Mouse (Mus musculus) liver, embryonic 12.5 days (tissue): Measurements from ENCODE around the gene Anapc13. TPM values are rescaled to one million over a fixed set of nuclear protein-coding genes. Genes with fewer than 3 reads are reported as not detected.

ENCODE experiments used
- ATAC-seq: fragments of 200-750 bp; cut with Nextera tagmentation; 2 replicates; pipeline ENCODE4 v1.8.0; 2017; ENCODE audit warnings: moderate number of reproducible peaks, mild to moderate bottlenecking, moderate library complexity
- H3K27ac ChIP-seq: fragments of 300-500 bp; sonication (generic); 2 replicates; pipeline ENCODE4 v1.5.1; 2016; ENCODE audit warnings: mild to moderate bottlenecking
- H3K27me3 ChIP-seq: fragments of 300-500 bp; sonication (generic); replicated peaks from 2 replicates; pipeline ENCODE4 v1.6.1; 2016; ENCODE audit warnings: mild to moderate bottlenecking, moderate library complexity
- H3K36me3 ChIP-seq: fragments of 300-500 bp; sonication (generic); 2 replicates; pipeline ENCODE4 v1.6.1; 2016; ENCODE audit warnings: mild to moderate bottlenecking, moderate library complexity
- H3K4me1 ChIP-seq: fragments of 300-500 bp; sonication (generic); 2 replicates; pipeline ENCODE4 v1.6.1; 2016
- H3K4me2 ChIP-seq: fragments of 300-500 bp; sonication (generic); 2 replicates; pipeline ENCODE4 v1.6.1; 2016; ENCODE audit warnings: mild to moderate bottlenecking, moderate library complexity
- H3K4me3 ChIP-seq: fragments of 300-500 bp; sonication (generic); 2 replicates; pipeline ENCODE4 v1.5.1; 2016; ENCODE audit warnings: mild to moderate bottlenecking, moderate library complexity
- H3K9ac ChIP-seq: fragments of 300-500 bp; sonication (generic); 2 replicates; pipeline ENCODE4 v1.6.1; 2016; ENCODE audit warnings: mild to moderate bottlenecking, moderate library complexity
- H3K9me3 ChIP-seq: fragments of 300-500 bp; sonication (generic); replicated peaks from 2 replicates; pipeline ENCODE4 v1.6.1; 2016; ENCODE audit warnings: mild to moderate bottlenecking, moderate library complexity
- WGBS: fragments of 180-500 bp; shearing (Covaris S2); methylation state at CpG from one replicate; pipeline ENCODE4 v1.1.7; 2016; ENCODE audit not compliant: insufficient replicate concordance; 5-methylcytosine and 5-hydroxymethylcytosine counted together
- polyA plus RNA-seq: library from polyadenylated mRNA; unstranded; fragments of >200 nt; fragmentation: Nextera tagmentation; extraction: Ambion mirVana; gene quantifications from 2 replicates; pipeline ENCODE4 v1.2.1, GENCODE M21; 2016

The Anapc13 gene
- polyA plus RNA-seq, 1 experiment from 2014 or later: 105 TPM

- no peaks in the 10 kb centered on the region for H3K9me3 ChIP-seq
- ATAC-seq: 0 out of 2 replicates have a peak, but pooled peaks have one; percentile 57
These were observed 6.9 kb downstream of the Anapc13 start for GRCm38 (mm10) chr9:102632923-102633537.

GRCm38 (mm10) chr9:102634453-102634852 lies 8.4 kb downstream of the Anapc13 start:
- no peak for ATAC-seq
- 72% methylated on average over 8 of the region's 8 CpGs for WGBS
- Histone ChIP-seq H3K4me3 (no peak overlapping the region), H3K9ac (no peak overlapping the region), H3K9me3 (no peaks in the 10 kb centered on the region), H3K27me3 (no peaks in the 10 kb centered on the region), H3K4me2 (no peak overlapping the region), H3K36me3 (peaks cover 18% of the 10 kb centered on the region; the same call in 1 of the 2 replicates), H3K4me1 (no peaks in the 10 kb centered on the region), H3K27ac (no peak overlapping the region)

More at GRCm38 (mm10) chr9:102632923-102633537, 6.9 kb downstream of the Anapc13 start:
- Histone ChIP-seq H3K4me3 (no peak overlapping the region), H3K27me3 (no peaks in the 10 kb centered on the region), H3K27ac (no peak overlapping the region), H3K9ac (no peak overlapping the region), H3K36me3 (peaks cover 18% of the 10 kb centered on the region; the same call in 1 of the 2 replicates), H3K4me2 (no peak overlapping the region), H3K4me1 (peaks cover 8% of the 10 kb centered on the region)
- WGBS: 73% methylated on average over 1 of the region's 1 CpGs

GRCm38 (mm10) chr9:102636553-102636952 lies 10.5 kb downstream of the Anapc13 start:
- H3K9ac ChIP-seq: no peak overlapping the region
- H3K27me3 ChIP-seq: no peaks in the 10 kb centered on the region
- WGBS: 5% methylated on average over 4 of the region's 4 CpGs
- no peak overlapping the region for H3K4me3 ChIP-seq
- peaks cover 14% of the 10 kb centered on the region; the same call in 1 of the 2 replicates for H3K36me3 ChIP-seq
- no peak overlapping the region for H3K4me2 ChIP-seq
- ATAC-seq: no peak
- H3K27ac ChIP-seq: no peak overlapping the region
- H3K9me3 ChIP-seq: no peaks in the 10 kb centered on the region
- no peaks in the 10 kb centered on the region for H3K4me1 ChIP-seq

- no peak for ATAC-seq
- 52% methylated on average over 4 of the region's 4 CpGs for WGBS
- H3K9ac ChIP-seq: no peak overlapping the region
- no peak overlapping the region for H3K4me3 ChIP-seq
- H3K9me3 ChIP-seq: no peaks in the 10 kb centered on the region
- no peak overlapping the region for H3K27ac ChIP-seq
- peaks cover 12% of the 10 kb centered on the region; the same call in 1 of the 2 replicates for H3K36me3 ChIP-seq
- H3K4me1 ChIP-seq: no peaks in the 10 kb centered on the region
- no peaks in the 10 kb centered on the region for H3K27me3 ChIP-seq
- no peak overlapping the region for H3K4me2 ChIP-seq
These were observed 11.0 kb downstream of the Anapc13 start for GRCm38 (mm10) chr9:102637115-102637514.

- peaks cover 6% of the 10 kb centered on the region; the same call in 1 of the 2 replicates for H3K36me3 ChIP-seq
- no peak overlapping the region for H3K27ac ChIP-seq
These were observed 12.9 kb downstream of the Anapc13 start for GRCm38 (mm10) chr9:102638963-102639362.

GRCm38 (mm10) chr9:102639510-102639909 lies 13.4 kb downstream of the Anapc13 start:
- no peak overlapping the region for H3K27ac ChIP-seq
- no peak overlapping the region for H3K4me2 ChIP-seq
- no peaks in the 10 kb centered on the region; the same call in 1 of the 2 replicates for H3K4me1 ChIP-seq
- no peak overlapping the region for H3K4me3 ChIP-seq
- H3K9ac ChIP-seq: no peak overlapping the region
- no peak for ATAC-seq
- H3K27me3 ChIP-seq: peaks cover 4% of the 10 kb centered on the region; the same call in 1 of the 2 replicates
- WGBS: 52% methylated on average over 8 of the region's 8 CpGs
- H3K36me3 ChIP-seq: 0 out of 2 replicates have a peak, but pooled peaks cover under 1% of the 10 kb centered on the region
- H3K9me3 ChIP-seq: no peaks in the 10 kb centered on the region

More at GRCm38 (mm10) chr9:102638963-102639362, 12.9 kb downstream of the Anapc13 start:
- Histone ChIP-seq H3K4me3 (no peak overlapping the region), H3K9ac (no peak overlapping the region), H3K27me3 (peaks cover 4% of the 10 kb centered on the region; the same call in 1 of the 2 replicates), H3K4me1 (no peaks in the 10 kb centered on the region; the same call in 1 of the 2 replicates), H3K4me2 (no peak overlapping the region), H3K9me3 (no peaks in the 10 kb centered on the region)
- no peak for ATAC-seq
- WGBS: 67% methylated on average over 7 of the region's 7 CpGs

- peaks cover 4% of the 10 kb centered on the region; the same call in 1 of the 2 replicates for H3K27me3 ChIP-seq
- H3K4me2 ChIP-seq: no peak overlapping the region
- H3K27ac ChIP-seq: no peak overlapping the region
- H3K36me3 ChIP-seq: no peaks in the 10 kb centered on the region
- H3K9me3 ChIP-seq: no peaks in the 10 kb centered on the region
- no peak overlapping the region for H3K4me3 ChIP-seq
- ATAC-seq: no peak
- WGBS: 61% methylated on average over 6 of the region's 6 CpGs
- H3K9ac ChIP-seq: no peak overlapping the region
- no peaks in the 10 kb centered on the region; the same call in 1 of the 2 replicates for H3K4me1 ChIP-seq
These were observed 15.4 kb downstream of the Anapc13 start for GRCm38 (mm10) chr9:102641531-102641930.

GRCm38 (mm10) chr9:102643071-102643485 lies 17.0 kb downstream of the Anapc13 start:
- H3K27me3 ChIP-seq: peaks cover 4% of the 10 kb centered on the region; the same call in 1 of the 2 replicates
- no peak overlapping the region for H3K4me3 ChIP-seq
- H3K9me3 ChIP-seq: no peaks in the 10 kb centered on the region
- H3K9ac ChIP-seq: no peak overlapping the region
- WGBS: 51% methylated on average over 8 of the region's 8 CpGs
- no peaks in the 10 kb centered on the region for H3K36me3 ChIP-seq
- H3K4me2 ChIP-seq: no peak overlapping the region
- peak overlapping the region; percentile 59; the same call in 1 of the 2 replicates for H3K27ac ChIP-seq
- ATAC-seq: no peak
- no peaks in the 10 kb centered on the region; the same call in 1 of the 2 replicates for H3K4me1 ChIP-seq

- no peaks in the 10 kb centered on the region; the same call in 1 of the 2 replicates for H3K4me1 ChIP-seq
- ATAC-seq: no peak
- H3K4me2 ChIP-seq: no peak overlapping the region
- WGBS: 43% methylated on average over 10 of the region's 10 CpGs
- H3K9ac ChIP-seq: no peak overlapping the region
- H3K9me3 ChIP-seq: no peaks in the 10 kb centered on the region
- H3K36me3 ChIP-seq: no peaks in the 10 kb centered on the region
- H3K4me3 ChIP-seq: no peak overlapping the region
- peak overlapping the region; percentile 59; the same call in 1 of the 2 replicates for H3K27ac ChIP-seq
- peaks cover 4% of the 10 kb centered on the region; the same call in 1 of the 2 replicates for H3K27me3 ChIP-seq
These were observed 17.5 kb downstream of the Anapc13 start for GRCm38 (mm10) chr9:102643486-102644101.

- Histone ChIP-seq H3K27me3 (peaks cover 4% of the 10 kb centered on the region; the same call in 1 of the 2 replicates), H3K9me3 (no peaks in the 10 kb centered on the region), H3K4me2 (no peak overlapping the region), H3K9ac (no peak overlapping the region), H3K36me3 (no peaks in the 10 kb centered on the region), H3K4me1 (no peaks in the 10 kb centered on the region; the same call in 1 of the 2 replicates), H3K4me3 (no peak overlapping the region), H3K27ac (no peak overlapping the region)
- ATAC-seq: no peak
- WGBS: 69% methylated on average over 3 of the region's 3 CpGs
These were observed 19.1 kb downstream of the Anapc13 start for GRCm38 (mm10) chr9:102645119-102645695.

GRCm38 (mm10) chr9:102647010-102647409 lies 20.9 kb downstream of the Anapc13 start:
- no peaks in the 10 kb centered on the region for H3K9me3 ChIP-seq
- no peak overlapping the region for H3K27ac ChIP-seq
- no peak overlapping the region for H3K4me2 ChIP-seq
- H3K4me3 ChIP-seq: no peak overlapping the region
- 69% methylated on average over 6 of the region's 6 CpGs for WGBS
- H3K9ac ChIP-seq: no peak overlapping the region
- H3K4me1 ChIP-seq: no peaks in the 10 kb centered on the region; the same call in 1 of the 2 replicates
- ATAC-seq: no peak
- H3K36me3 ChIP-seq: no peaks in the 10 kb centered on the region
- H3K27me3 ChIP-seq: peaks cover 7% of the 10 kb centered on the region; the same call in 1 of the 2 replicates
